Mouse (Mus musculus) lung, postnatal 0 days (tissue): ENCODE measurements around the gene Ndufv1. TPM values are rescaled to one million over a fixed set of nuclear protein-coding genes. Genes with fewer than 3 reads are reported as not detected.

Source experiments
- ATAC-seq: fragments of 200-750 bp; cut with Nextera tagmentation; 2 replicates; pipeline ENCODE4 v1.8.0; 2017; ENCODE audit warnings: moderate library complexity
- DNase-seq: peaks from one replicate; pipeline ENCODE4 v3.0.0-alpha.2; 2016; ENCODE audit warnings: low spot score
- H3K27ac ChIP-seq: fragments of 300-500 bp; sonication (generic); 2 replicates; pipeline ENCODE4 v1.5.1; 2014; ENCODE audit warnings: antibody characterized with exemption, mild to moderate bottlenecking, low read length, mixed read lengths
- H3K27me3 ChIP-seq: fragments of 300-500 bp; sonication (generic); replicated peaks from 2 replicates; pipeline ENCODE4 v1.6.1; 2014; ENCODE audit warnings: low read length, mixed read lengths; ENCODE audit not compliant: insufficient read depth
- H3K36me3 ChIP-seq: fragments of 300-500 bp; sonication (generic); 2 replicates; pipeline ENCODE4 v1.6.1; 2014; ENCODE audit warnings: low read length, mixed read lengths; ENCODE audit not compliant: insufficient read depth
- H3K4me1 ChIP-seq: fragments of 300-500 bp; sonication (generic); 2 replicates; pipeline ENCODE4 v1.6.1; 2014; ENCODE audit warnings: antibody characterized with exemption, low read depth, low read length, mixed read lengths; ENCODE audit not compliant: insufficient read depth
- H3K4me2 ChIP-seq: fragments of 300-500 bp; sonication (generic); replicated peaks from 2 replicates; pipeline ENCODE4 v1.6.1; 2014; ENCODE audit warnings: low read depth, mild to moderate bottlenecking, low read length, moderate library complexity, mixed read lengths
- H3K4me3 ChIP-seq: fragments of 300-500 bp; sonication (generic); 2 replicates; pipeline ENCODE4 v1.5.1; 2014; ENCODE audit warnings: low read depth, low read length
- H3K9ac ChIP-seq: fragments of 300-500 bp; sonication (generic); replicated peaks from 2 replicates; pipeline ENCODE4 v1.6.1; 2014; ENCODE audit warnings: low read depth, mild to moderate bottlenecking
- H3K9me3 ChIP-seq: fragments of 300-500 bp; sonication (generic); 2 replicates; pipeline ENCODE4 v1.6.1; 2016; ENCODE audit warnings: low read length, mixed read lengths
- CTCF ChIP-seq: IDR thresholded peaks from 2 replicates; pipeline ENCODE4 v1.5.1; 2016; ENCODE audit warnings: antibody characterized with exemption, mild to moderate bottlenecking
- EP300 ChIP-seq: IDR thresholded peaks from 2 replicates; pipeline ENCODE4 v1.6.1; 2016; ENCODE audit warnings: antibody characterized with exemption, mild to moderate bottlenecking, control low read depth
- WGBS: fragments of 180-500 bp; shearing (Covaris S2); extraction: QIAGEN DNeasy Blood & Tissue Kit; methylation state at CpG from one replicate; pipeline ENCODE4 v1.1.7; 2014; 5-methylcytosine and 5-hydroxymethylcytosine counted together
- polyA plus RNA-seq: library from polyadenylated mRNA; unstranded; fragments of >200 nt; fragmentation: Nextera tagmentation; extraction: Ambion mirVana; gene quantifications from 2 replicates; pipeline ENCODE4 v1.2.1, GENCODE M21; 2015

The Ndufv1 gene
- polyA plus RNA-seq, 1 experiment from 2014 or later: 152 TPM

- no peak for ATAC-seq
- H3K27me3 ChIP-seq: no peaks in the 10 kb centered on the region
- DNase-seq: no peak
- no peaks in the 10 kb centered on the region for H3K9me3 ChIP-seq
- no peak overlapping the region for H3K27ac ChIP-seq
- WGBS: 78% methylated on average over 13 of the region's 13 CpGs
- H3K4me2 ChIP-seq: no peak overlapping the region
- H3K4me3 ChIP-seq: no peak overlapping the region
- no peaks in the 10 kb centered on the region for H3K36me3 ChIP-seq
- no peaks in the 10 kb centered on the region for H3K4me1 ChIP-seq
- no peak overlapping the region for H3K9ac ChIP-seq
- no peak for TF ChIP-seq EP300
- TF ChIP-seq CTCF: no peak
Measured at GRCm38 (mm10) chr19:4057389-4057788, 44.8 kb upstream of the Ndufv1 start.

GRCm38 (mm10) chr19:4056727-4057126, 44.1 kb upstream of the Ndufv1 start:
- Histone ChIP-seq H3K27me3 (no peaks in the 10 kb centered on the region), H3K4me3 (no peak overlapping the region), H3K36me3 (no peaks in the 10 kb centered on the region), H3K27ac (peak overlapping the region; percentile 26), H3K9ac (no peak overlapping the region), H3K4me1 (no peaks in the 10 kb centered on the region), H3K4me2 (no peak overlapping the region), H3K9me3 (no peaks in the 10 kb centered on the region)
- no peak for ATAC-seq
- WGBS: 54% methylated on average over 4 of the region's 4 CpGs
- no peak for DNase-seq
- no peak for TF ChIP-seq CTCF

- no peak overlapping the region for H3K9ac ChIP-seq
- ATAC-seq (peak; percentile 63), DNase-seq (peak; percentile 57)
- H3K27ac ChIP-seq: peak overlapping the region; percentile 26
- TF ChIP-seq EP300 (no peak), CTCF (no peak)
- H3K4me2 ChIP-seq: no peak overlapping the region
- H3K4me3 ChIP-seq: no peak overlapping the region
- 41% methylated on average over 15 of the region's 15 CpGs for WGBS
- no peaks in the 10 kb centered on the region for H3K9me3 ChIP-seq
- H3K27me3 ChIP-seq: no peaks in the 10 kb centered on the region
- no peaks in the 10 kb centered on the region for H3K4me1 ChIP-seq
- H3K36me3 ChIP-seq: no peaks in the 10 kb centered on the region
Measured at GRCm38 (mm10) chr19:4055947-4056693, 43.5 kb upstream of the Ndufv1 start.

GRCm38 (mm10) chr19:4055216-4055946, 42.8 kb upstream of the Ndufv1 start:
- H3K27ac ChIP-seq: no peak overlapping the region
- ATAC-seq: no peak
- no peak overlapping the region for H3K4me3 ChIP-seq
- H3K9ac ChIP-seq: no peak overlapping the region
- H3K4me1 ChIP-seq: no peaks in the 10 kb centered on the region
- H3K4me2 ChIP-seq: no peak overlapping the region
- H3K9me3 ChIP-seq: no peaks in the 10 kb centered on the region
- H3K27me3 ChIP-seq: no peaks in the 10 kb centered on the region
- WGBS: 61% methylated on average over 8 of the region's 8 CpGs
- DNase-seq: no peak
- no peaks in the 10 kb centered on the region for H3K36me3 ChIP-seq
- TF ChIP-seq CTCF (no peak), EP300 (no peak)

GRCm38 (mm10) chr19:4054613-4055012, 42.0 kb upstream of the Ndufv1 start:
- whole genome bisulfite sequencing: 81% methylated on average over 5 of the region's 5 CpGs
- ATAC-seq: no peak
- H3K27ac ChIP-seq: no peak overlapping the region

GRCm38 (mm10) chr19:4052516-4053030, 40.0 kb upstream of the Ndufv1 start:
- Histone ChIP-seq H3K4me1 (no peaks in the 10 kb centered on the region), H3K27me3 (no peaks in the 10 kb centered on the region), H3K9ac (no peak overlapping the region), H3K36me3 (no peaks in the 10 kb centered on the region), H3K9me3 (no peaks in the 10 kb centered on the region), H3K4me3 (no peak overlapping the region), H3K27ac (no peak overlapping the region), H3K4me2 (no peak overlapping the region)
- TF ChIP-seq EP300: no peak
- TF ChIP-seq CTCF: no peak
- DNase-seq (no peak), ATAC-seq (no peak)
- WGBS: 65% methylated on average over 5 of the region's 5 CpGs

More at GRCm38 (mm10) chr19:4054613-4055012, 42.0 kb upstream of the Ndufv1 start:
- no peak for TF ChIP-seq CTCF
- TF ChIP-seq EP300: no peak
- Histone ChIP-seq H3K4me3 (no peak overlapping the region), H3K4me1 (no peaks in the 10 kb centered on the region), H3K9ac (no peak overlapping the region), H3K4me2 (no peak overlapping the region), H3K36me3 (no peaks in the 10 kb centered on the region), H3K27me3 (no peaks in the 10 kb centered on the region), H3K9me3 (no peaks in the 10 kb centered on the region)
- no peak for DNase-seq
